Mouse (Mus musculus) small intestine, adult 2 months (tissue): ENCODE measurements around the gene Cir1. TPM values are rescaled to one million over a fixed set of nuclear protein-coding genes. Genes with fewer than 3 reads are reported as not detected.

Source experiments
- H3K27ac ChIP-seq: fragments of 200-500 bp; 2 replicates; pipeline ENCODE4 v1.5.1; 2012; ENCODE audit warnings: low read depth, low read length, control low read depth, inconsistent platforms; ENCODE audit not compliant: insufficient read depth
- H3K27me3 ChIP-seq: fragments of 200-500 bp; 2 replicates; pipeline ENCODE4 v1.6.1; 2012; ENCODE audit warnings: mild to moderate bottlenecking, moderate library complexity, low read length, inconsistent platforms; ENCODE audit not compliant: control insufficient read depth, insufficient read depth
- H3K36me3 ChIP-seq: fragments of 200-500 bp; 2 replicates; pipeline ENCODE4 v1.6.1; 2012; ENCODE audit warnings: mild to moderate bottlenecking, low read length, control low read depth, inconsistent platforms; ENCODE audit not compliant: control insufficient read depth, insufficient read depth
- H3K4me1 ChIP-seq: fragments of 200-500 bp; 2 replicates; pipeline ENCODE4 v1.6.1; 2012; ENCODE audit warnings: low read length, inconsistent platforms, mixed read lengths; ENCODE audit not compliant: control insufficient read depth, insufficient read depth, insufficient read length
- H3K4me3 ChIP-seq: fragments of 200-500 bp; 2 replicates; pipeline ENCODE4 v1.5.1; 2012; ENCODE audit warnings: low read depth, mild to moderate bottlenecking, control low read depth, inconsistent platforms, low read length, moderate library complexity
- CTCF ChIP-seq: fragments of 200-500 bp; IDR thresholded peaks from 2 replicates; pipeline ENCODE4 v1.5.1; 2012; ENCODE audit warnings: low read depth, mild to moderate bottlenecking, control low read depth, inconsistent platforms, low read length, moderate library complexity, mixed read lengths; ENCODE audit not compliant: insufficient replicate concordance, insufficient read length; ENCODE audit errors: extremely low read depth
- POLR2A ChIP-seq: fragments of 200-500 bp; IDR thresholded peaks from 2 replicates; pipeline ENCODE4 v1.6.1; 2012; ENCODE audit warnings: low read depth, mild to moderate bottlenecking, control low read depth, inconsistent platforms, low read length, moderate library complexity
- WGBS: fragments of 180-500 bp; shearing (Covaris S2); methylation state at CpG from one replicate; pipeline ENCODE4 v1.1.7; 2018; 5-methylcytosine and 5-hydroxymethylcytosine counted together
- polyA plus RNA-seq: library from polyadenylated mRNA; depleted of rRNA; stranded (reverse); fragments of >200 nt; gene quantifications from 2 replicates; pipeline ENCODE4 v1.2.3, GENCODE M21; 2012

Gene Cir1
- polyA plus RNA-seq, 1 experiment = 0.70 TPM

- peaks cover 24% of the 10 kb centered on the region for H3K4me1 ChIP-seq
- H3K27me3 ChIP-seq = peaks cover 76% of the 10 kb centered on the region
- H3K4me3 ChIP-seq = no peak overlapping the region
- no peaks in the 10 kb centered on the region for H3K36me3 ChIP-seq
- H3K27ac ChIP-seq = no peak overlapping the region
- WGBS = 5% methylated on average over 38 of the region's 38 CpGs
- no peak for TF ChIP-seq CTCF
- no peak for TF ChIP-seq POLR2A
Observed at GRCm38 (mm10) chr2:73277021-73277708, 35.3 kb downstream of the Cir1 start.

- no peak overlapping the region for H3K4me3 ChIP-seq
- TF ChIP-seq CTCF (no peak), POLR2A (no peak)
- H3K36me3 ChIP-seq = no peaks in the 10 kb centered on the region
- H3K27ac ChIP-seq = no peak overlapping the region
- WGBS = 5% methylated on average over 6 of the region's 6 CpGs
- peaks cover 79% of the 10 kb centered on the region for H3K27me3 ChIP-seq
- peaks cover 28% of the 10 kb centered on the region for H3K4me1 ChIP-seq
Observed at GRCm38 (mm10) chr2:73276141-73276571, 36.3 kb downstream of the Cir1 start.

- WGBS = 22% methylated on average over 8 of the region's 8 CpGs
Observed at GRCm38 (mm10) chr2:73275261-73276040, 37.0 kb downstream of the Cir1 start.

GRCm38 (mm10) chr2:73274119-73274920 lies 38.2 kb downstream of the Cir1 start:
- peak overlapping the region; percentile 49 for H3K4me3 ChIP-seq
- TF ChIP-seq POLR2A (no peak), CTCF (no peak)
- H3K27ac ChIP-seq = no peak overlapping the region
- WGBS = 1% methylated on average over 88 of the region's 88 CpGs
- H3K36me3 ChIP-seq = no peaks in the 10 kb centered on the region
- peaks cover 81% of the 10 kb centered on the region for H3K27me3 ChIP-seq
- H3K4me1 ChIP-seq = peaks cover 26% of the 10 kb centered on the region

More at GRCm38 (mm10) chr2:73275261-73276040, 37.0 kb downstream of the Cir1 start:
- Histone ChIP-seq H3K4me1 (peaks cover 26% of the 10 kb centered on the region), H3K36me3 (no peaks in the 10 kb centered on the region), H3K27me3 (peaks cover 79% of the 10 kb centered on the region), H3K27ac (no peak overlapping the region), H3K4me3 (no peak overlapping the region)
- no peak for TF ChIP-seq POLR2A
- TF ChIP-seq CTCF = no peak

- H3K4me1 ChIP-seq = peaks cover 22% of the 10 kb centered on the region
- peak overlapping the region; percentile 49 for H3K4me3 ChIP-seq
- H3K27ac ChIP-seq = no peak overlapping the region
- 1% methylated on average over 97 of the region's 110 CpGs for WGBS
- no peaks in the 10 kb centered on the region for H3K36me3 ChIP-seq
- H3K27me3 ChIP-seq = peaks cover 76% of the 10 kb centered on the region
- TF ChIP-seq CTCF (no peak), POLR2A (no peak)
Observed at GRCm38 (mm10) chr2:73273249-73274118, 39.0 kb downstream of the Cir1 start.
